Mouse (Mus musculus) E14TG2a.4 (cell line): ENCODE measurements around the gene Tbp.

Experiments used
- H3K27me3 ChIP-seq: 2 replicates; pipeline ENCODE4 v1.6.1; 2014; ENCODE audit warnings: low read length, control low read depth; ENCODE audit not compliant: insufficient read depth
- H3K36me3 ChIP-seq: 2 replicates; pipeline ENCODE4 v1.6.1; 2014; ENCODE audit warnings: low read length, control low read depth; ENCODE audit not compliant: insufficient read depth
- H3K4me1 ChIP-seq: replicated peaks from 2 replicates; pipeline ENCODE4 v1.6.1; 2014; ENCODE audit warnings: low read depth, low read length, control low read depth
- H3K4me3 ChIP-seq: replicated peaks from 2 replicates; pipeline ENCODE4 v1.5.1; 2014; ENCODE audit warnings: mild to moderate bottlenecking, low read length
- H3K9me3 ChIP-seq: 2 replicates; pipeline ENCODE4 v1.6.1; 2014; ENCODE audit warnings: low read length, control low read depth
- CTCF ChIP-seq: conservative IDR thresholded peaks from 2 replicates; pipeline ENCODE4 v1.5.1; 2014; ENCODE audit warnings: low read length
- NANOG ChIP-seq: IDR thresholded peaks from 2 replicates; pipeline ENCODE4 v1.6.1; 2014; ENCODE audit warnings: borderline replicate concordance, low read length, mixed read lengths
- POU5F1 ChIP-seq: IDR thresholded peaks from 2 replicates; pipeline ENCODE4 v1.6.1; 2014; ENCODE audit warnings: low read length, borderline replicate concordance

Tbp gene

GRCm38 (mm10) chr17:15549713-15550112 lies 50.0 kb downstream of the Tbp start:
- Histone ChIP-seq H3K4me3 (no peak overlapping the region), H3K4me1 (peaks cover 15% of the 10 kb centered on the region), H3K27me3 (no peaks in the 10 kb centered on the region), H3K36me3 (no peaks in the 10 kb centered on the region), H3K9me3 (no peaks in the 10 kb centered on the region)
- no peak for TF ChIP-seq CTCF
- TF ChIP-seq NANOG = peak; percentile 70

DNA sequence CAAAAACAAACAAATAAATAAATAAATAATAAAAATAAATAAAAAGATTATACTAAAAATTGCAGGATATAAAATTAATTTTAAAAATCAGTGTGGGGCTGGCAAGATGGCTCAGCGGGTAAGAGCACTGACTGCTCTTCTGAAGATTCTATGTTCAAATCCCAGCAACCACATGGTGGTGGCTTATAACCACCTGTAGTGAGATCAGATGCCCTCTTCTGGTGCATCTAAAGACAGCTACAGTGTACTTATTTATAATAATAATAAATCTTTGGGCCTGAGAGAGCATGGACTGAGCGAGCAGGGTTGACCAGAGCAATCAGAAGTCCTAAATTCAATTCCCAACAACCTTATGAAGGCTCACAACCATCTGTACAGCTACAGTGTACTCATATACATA lies 60.3 kb downstream of the Tbp start:
- Histone ChIP-seq H3K4me3 (no peak overlapping the region), H3K4me1 (peaks cover 11% of the 10 kb centered on the region), H3K36me3 (no peaks in the 10 kb centered on the region), H3K9me3 (no peaks in the 10 kb centered on the region), H3K27me3 (peaks cover 22% of the 10 kb centered on the region)
- TF ChIP-seq NANOG = no peak
- no peak for TF ChIP-seq POU5F1
- TF ChIP-seq CTCF = no peak

- peaks cover 16% of the 10 kb centered on the region for H3K27me3 ChIP-seq
- TF ChIP-seq POU5F1 = no peak
- TF ChIP-seq CTCF = no peak
- no peak for TF ChIP-seq NANOG
- H3K9me3 ChIP-seq = no peaks in the 10 kb centered on the region
- peaks cover 22% of the 10 kb centered on the region for H3K4me1 ChIP-seq
- H3K4me3 ChIP-seq = peak within 1 kb of the TSS; percentile 91
- H3K36me3 ChIP-seq = no peaks in the 10 kb centered on the region
Observed at GRCm38 (mm10) chr17:15564014-15564927, 64.6 kb downstream of the Tbp start, which contains the start of gene Prdm9. TSS of gene Prdm9 (minus strand) at chr17:15564354.

- no peaks in the 10 kb centered on the region for H3K36me3 ChIP-seq
- peak overlapping the region; percentile 91 for H3K4me3 ChIP-seq
- peaks cover 22% of the 10 kb centered on the region for H3K4me1 ChIP-seq
- TF ChIP-seq CTCF = no peak
- no peak for TF ChIP-seq POU5F1
- no peak for TF ChIP-seq NANOG
- H3K27me3 ChIP-seq = peaks cover 16% of the 10 kb centered on the region
- no peaks in the 10 kb centered on the region for H3K9me3 ChIP-seq
Observed at GRCm38 (mm10) chr17:15564928-15565300, 65.2 kb downstream of the Tbp start.

- Histone ChIP-seq H3K27me3 (peaks cover 16% of the 10 kb centered on the region), H3K4me1 (peaks cover 22% of the 10 kb centered on the region), H3K36me3 (no peaks in the 10 kb centered on the region), H3K4me3 (no peak overlapping the region), H3K9me3 (no peaks in the 10 kb centered on the region)
- TF ChIP-seq POU5F1 (no peak), CTCF (0 out of 2 replicates have a peak, but pooled peaks have one; percentile 21), NANOG (no peak)
Observed at GRCm38 (mm10) chr17:15566908-15567307, 67.2 kb downstream of the Tbp start.

GRCm38 (mm10) chr17:15575056-15575455 lies 75.4 kb downstream of the Tbp start:
- H3K9me3 ChIP-seq = no peaks in the 10 kb centered on the region
- no peak overlapping the region for H3K4me3 ChIP-seq
- no peaks in the 10 kb centered on the region for H3K36me3 ChIP-seq
- TF ChIP-seq CTCF (no peak), POU5F1 (no peak), NANOG (no peak)
- H3K4me1 ChIP-seq = peaks cover 5% of the 10 kb centered on the region; the same call in 1 of the 2 replicates
- peaks cover 41% of the 10 kb centered on the region for H3K27me3 ChIP-seq

DNA sequence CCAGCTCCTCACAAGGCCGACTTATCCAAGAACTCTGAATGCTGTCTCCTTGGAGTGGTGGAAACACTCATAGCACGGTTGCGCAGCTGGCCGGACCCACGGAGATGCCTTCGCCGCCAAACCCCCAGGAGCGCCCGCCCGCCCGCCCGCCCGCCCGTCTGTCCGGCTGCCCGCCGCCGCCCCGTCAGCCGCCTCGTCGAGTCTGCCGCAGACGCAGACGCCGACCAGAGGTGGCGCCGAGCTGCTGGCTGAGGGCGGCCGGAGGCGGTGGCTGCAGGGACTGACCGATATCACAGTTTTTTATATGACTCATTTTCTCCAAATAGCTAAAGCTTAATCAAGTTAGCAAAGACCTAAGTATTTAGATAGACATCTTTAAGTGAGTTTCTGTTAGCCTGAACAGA lies 77.6 kb downstream of the Tbp start:
- TF ChIP-seq POU5F1 (no peak), CTCF (no peak), NANOG (no peak)

More for the DNA sequence above, 77.6 kb downstream of the Tbp start:
- no peaks in the 10 kb centered on the region for H3K9me3 ChIP-seq
- H3K4me3 ChIP-seq = peak overlapping the region; percentile 57
- H3K4me1 ChIP-seq = peaks cover 5% of the 10 kb centered on the region; the same call in 1 of the 2 replicates
- H3K27me3 ChIP-seq = peaks cover 41% of the 10 kb centered on the region
- H3K36me3 ChIP-seq = no peaks in the 10 kb centered on the region
